Mouse (Mus musculus): ENCODE data around the gene Atp6v0a4.
A peak's percentile ranks its signal among the peaks of the same experiment; 100 is the strongest.

The Atp6v0a4 gene

DNA sequence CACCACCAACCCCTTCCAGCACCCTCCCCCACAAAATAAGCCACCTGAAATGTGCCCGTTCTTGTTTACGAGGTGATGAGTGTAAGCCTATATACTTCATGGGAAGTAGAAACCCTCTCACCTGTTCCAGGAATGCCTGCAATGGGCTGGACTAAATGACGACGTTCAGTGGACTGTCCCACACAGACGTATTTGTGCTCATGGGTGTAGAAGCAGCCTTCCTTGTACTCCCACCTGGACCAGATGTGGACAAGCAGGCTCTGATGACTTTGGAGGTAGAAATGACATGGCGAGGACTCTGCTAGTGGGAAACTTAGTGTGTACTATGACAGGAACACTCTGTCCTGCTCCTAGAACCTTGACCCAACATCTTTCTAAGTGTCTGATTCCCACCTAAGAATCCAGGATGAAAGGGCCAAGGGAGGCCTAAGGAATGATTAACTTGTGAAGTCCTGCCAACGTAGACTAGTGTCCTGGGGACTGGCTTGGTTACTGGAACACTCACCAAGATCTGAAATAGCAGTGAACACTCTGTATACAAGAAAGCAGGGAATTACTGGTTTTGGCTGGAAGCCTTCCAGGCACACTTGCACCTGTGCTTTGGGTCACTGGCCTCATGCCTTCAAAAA, at the start of gene Atp6v0a4:
TSS of gene Atp6v0a4 (minus strand) at position 380 of the 629 bp plus-strand sequence.
- DNase-seq (ENCODE audit: low spot score): peak; percentile 65

DNA sequence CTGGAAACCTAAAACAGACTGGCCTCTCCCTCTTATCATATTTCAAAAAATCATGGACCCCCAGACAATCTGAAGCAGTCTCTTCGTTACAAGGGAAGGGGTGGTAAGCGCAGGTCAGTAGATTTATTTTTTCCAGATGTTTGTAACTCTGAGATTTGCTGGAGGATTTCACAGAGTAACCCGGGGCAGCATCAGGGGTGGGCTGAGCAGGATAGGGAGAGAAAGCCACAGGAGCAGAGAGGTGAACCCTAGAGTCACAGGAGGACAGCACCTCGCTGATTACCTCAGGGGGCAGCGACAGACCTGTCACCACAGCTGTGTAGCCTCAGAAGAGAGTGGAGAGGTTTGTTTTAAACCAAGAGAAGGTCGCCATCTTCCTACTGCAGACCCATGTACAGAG, 41.0 kb upstream of the Atp6v0a4 start:
- no peak for DNase-seq (ENCODE audit: low spot score)

DNA sequence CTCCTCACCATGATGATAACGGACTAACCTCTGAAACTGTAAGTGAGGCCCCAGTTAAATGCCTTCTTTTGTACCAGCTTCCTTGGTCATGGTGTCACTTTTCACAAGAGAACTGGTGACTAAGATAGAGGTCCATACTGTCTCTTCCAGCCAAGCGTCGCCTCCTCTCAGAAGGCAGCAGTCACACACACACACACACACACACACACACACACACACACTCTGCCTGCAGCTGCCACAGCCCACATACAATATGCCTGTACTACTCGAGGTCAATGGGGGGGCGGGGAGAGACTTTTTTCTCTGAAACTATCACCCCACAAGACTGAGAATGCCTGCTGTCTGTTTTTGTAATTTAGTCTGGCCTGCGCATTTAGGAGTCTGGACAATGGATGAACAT, 40.3 kb upstream of the Atp6v0a4 start:
- DNase-seq (ENCODE audit: low spot score): no peak

DNA sequence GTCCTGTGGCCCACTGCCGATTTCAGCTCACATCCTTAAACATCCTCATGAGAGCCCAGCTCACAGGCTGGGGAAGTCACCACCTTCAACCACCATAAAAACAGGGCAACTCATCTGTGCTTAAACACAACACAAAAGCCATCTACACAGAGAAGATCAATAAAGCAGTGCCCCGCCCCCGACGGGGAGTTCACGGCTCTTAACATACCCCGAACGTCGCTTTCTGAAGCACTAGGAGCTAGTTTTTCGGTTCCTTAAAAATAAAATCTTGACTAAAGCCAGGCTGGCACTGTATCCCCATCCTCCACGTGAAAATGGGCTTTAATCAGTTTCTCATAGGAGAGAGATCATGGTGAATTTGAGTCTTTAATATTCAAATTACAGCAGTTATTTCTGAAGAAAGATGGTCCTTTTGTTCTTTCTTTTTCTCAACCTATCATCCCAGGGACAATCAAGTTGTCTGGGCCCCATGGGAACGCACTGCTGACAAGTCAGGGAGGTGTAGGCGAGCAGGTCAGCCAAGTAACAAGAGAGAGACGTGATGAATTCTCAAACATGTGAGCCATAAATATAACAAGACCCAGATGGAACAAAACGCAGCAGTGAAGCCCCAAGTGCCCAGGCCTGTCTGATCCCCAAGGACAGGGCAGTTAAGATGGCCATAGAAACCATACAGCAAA, 38.6 kb upstream of the Atp6v0a4 start:
- no peak for DNase-seq (ENCODE audit: low spot score)

DNA sequence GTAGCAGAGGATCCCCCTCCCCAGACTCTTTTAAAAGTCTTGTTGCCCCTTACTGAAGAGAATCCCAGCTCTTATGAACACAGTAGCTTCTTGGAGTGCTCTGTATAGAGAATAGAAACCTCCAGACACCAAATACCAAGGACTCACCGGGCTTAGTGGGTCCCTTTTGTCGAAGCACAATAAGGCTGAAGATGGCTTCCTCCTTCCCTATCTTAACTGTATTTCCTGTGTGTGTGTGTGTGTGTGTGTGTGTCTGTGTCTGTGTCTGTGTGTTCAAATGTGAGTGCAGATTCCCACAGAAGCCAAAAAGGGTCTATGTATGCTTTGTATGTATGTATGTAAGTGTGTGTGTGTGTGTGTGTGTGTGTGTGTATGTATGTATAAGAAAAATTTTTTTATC, 36.2 kb upstream of the Atp6v0a4 start:
- no peak for DNase-seq (ENCODE audit: low spot score)

DNA sequence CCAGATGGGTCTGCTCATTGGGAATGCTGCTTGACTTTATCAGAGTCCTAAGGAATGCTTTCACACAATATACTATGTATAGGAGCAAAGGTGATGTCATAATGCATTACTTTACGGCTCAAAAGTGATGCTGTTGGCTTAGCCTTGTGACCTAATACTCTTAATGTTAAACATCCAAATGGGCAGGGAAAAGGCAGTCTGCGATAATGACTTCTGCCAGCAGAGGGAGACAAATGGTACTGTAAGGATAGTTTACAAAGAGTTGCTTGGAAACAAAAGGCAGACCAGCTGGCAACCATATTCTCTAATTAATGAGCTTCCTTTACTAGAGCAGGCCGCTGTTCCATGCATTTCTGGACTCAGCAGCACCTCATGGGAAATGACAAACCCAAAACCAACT, 35.7 kb upstream of the Atp6v0a4 start:
- peak; percentile 90 for DNase-seq (ENCODE audit: low spot score)

DNA sequence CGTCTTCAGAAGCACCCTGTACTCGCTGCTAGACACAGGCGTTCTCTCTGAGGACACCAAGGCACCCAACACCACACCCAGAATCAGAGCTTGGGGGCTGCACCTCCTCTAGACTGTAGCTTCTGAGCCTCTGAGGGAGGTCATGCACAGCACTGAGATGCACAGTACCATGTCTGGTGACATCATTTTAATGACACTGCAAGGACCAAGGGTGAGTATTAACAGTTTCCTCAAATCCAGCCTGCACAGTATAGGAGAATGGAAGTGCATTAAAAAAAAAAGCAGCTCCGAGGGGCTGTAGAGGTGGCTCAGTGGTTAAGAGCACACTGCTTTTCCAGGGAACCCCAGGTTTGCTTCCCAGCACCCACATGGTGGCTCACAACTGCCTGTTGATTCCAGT, 35.2 kb upstream of the Atp6v0a4 start:
- no peak for DNase-seq (ENCODE audit: low spot score)

DNA sequence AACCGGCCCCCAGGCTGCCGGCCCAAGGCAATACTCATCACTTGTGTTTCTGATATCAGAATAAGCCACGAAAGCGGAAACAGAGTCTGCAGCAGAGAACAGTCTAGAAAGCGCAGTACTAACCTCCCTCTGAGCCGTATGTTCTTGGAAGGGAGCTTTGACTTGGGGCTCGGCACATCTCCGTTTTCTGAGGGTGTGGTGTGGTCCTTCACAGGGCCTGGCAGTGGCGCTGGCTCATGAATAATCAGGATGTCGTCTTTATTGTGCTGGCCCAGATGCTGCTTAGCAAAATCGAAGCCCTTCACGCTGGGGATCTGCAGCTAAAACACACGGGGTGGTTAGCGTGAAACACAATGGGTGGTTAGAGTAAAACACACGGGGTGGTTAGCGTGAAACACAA, 33.5 kb upstream of the Atp6v0a4 start:
- no peak for DNase-seq (ENCODE audit: low spot score)

DNA sequence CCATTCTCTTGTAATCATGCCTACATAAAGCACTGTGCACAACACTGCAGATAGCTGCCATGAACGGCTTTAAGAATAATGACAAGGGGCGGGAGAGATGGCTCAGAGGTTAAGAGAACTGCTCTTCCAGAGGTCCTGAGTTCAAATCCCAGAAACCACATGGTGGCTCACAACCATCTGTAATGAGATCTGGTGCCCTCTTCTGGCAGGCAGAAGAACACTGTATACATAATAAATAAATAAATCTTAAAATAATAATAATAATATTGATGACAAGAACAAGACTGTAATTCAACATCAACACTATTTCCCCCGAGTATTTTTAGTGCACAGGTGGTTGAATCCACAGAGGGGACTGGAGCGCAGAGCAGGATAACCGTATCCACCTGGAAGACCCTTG, 31.8 kb upstream of the Atp6v0a4 start:
- DNase-seq (ENCODE audit: low spot score): no peak

DNA sequence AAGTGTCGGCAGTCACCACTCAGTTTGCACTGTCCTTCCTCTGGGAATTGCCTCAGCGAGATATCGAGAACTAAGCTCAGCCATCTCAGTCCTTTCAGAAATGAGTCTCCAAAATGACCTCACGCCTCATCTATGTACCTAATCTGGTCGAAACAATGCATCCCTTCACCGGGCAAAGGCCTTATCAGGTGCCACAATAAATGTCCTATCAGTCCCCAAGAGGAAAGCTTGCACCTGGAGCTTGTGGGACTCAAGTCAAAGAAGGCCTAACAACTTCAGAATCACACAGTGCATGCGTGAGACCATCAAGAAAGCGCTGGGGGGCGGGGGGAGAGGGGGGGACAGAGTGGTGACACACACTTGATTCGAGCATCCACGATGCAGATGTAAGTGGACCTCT, 27.9 kb upstream of the Atp6v0a4 start:
- DNase-seq (ENCODE audit: low spot score): no peak

DNA sequence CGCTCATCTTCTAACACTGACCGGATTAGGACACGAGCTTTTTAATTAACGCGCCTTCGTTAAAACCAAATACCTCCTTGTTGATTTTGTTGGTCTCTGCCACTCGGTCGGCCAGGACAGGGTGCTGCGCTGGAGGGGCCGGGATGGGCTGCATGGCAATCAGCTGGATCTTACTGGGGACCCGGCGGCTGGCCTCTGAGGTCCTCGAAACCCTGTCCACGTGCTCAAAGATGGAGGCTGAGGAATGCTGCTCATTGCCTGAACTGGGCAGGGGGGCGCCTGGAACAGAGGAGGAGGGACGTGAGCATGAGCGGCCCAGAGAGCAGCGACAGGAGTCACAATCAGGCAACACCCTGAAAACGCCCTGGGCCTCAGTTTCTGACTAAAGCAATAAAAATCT, 25.1 kb upstream of the Atp6v0a4 start:
- no peak for DNase-seq (ENCODE audit: low spot score)

DNA sequence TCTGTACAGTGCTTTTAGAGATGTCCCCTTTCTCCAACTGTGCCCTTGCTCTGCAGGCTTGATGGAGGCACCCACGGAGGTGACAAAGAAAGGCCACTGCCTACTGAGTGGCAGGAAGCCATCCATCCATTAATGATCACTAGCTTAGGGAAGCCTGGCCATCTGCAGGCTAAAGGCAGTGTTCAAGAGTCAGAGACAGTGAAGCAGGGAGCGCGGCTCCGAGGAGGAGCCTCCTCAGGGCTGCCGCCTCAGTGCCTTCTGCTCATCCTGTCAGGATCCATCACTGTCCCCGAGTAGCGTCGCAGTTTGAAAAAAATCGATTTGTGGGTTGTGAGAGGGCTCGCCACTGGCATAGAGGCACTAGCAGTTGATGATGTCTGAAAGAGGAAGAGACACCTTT, 24.2 kb upstream of the Atp6v0a4 start:
- no peak for DNase-seq (ENCODE audit: low spot score)

DNA sequence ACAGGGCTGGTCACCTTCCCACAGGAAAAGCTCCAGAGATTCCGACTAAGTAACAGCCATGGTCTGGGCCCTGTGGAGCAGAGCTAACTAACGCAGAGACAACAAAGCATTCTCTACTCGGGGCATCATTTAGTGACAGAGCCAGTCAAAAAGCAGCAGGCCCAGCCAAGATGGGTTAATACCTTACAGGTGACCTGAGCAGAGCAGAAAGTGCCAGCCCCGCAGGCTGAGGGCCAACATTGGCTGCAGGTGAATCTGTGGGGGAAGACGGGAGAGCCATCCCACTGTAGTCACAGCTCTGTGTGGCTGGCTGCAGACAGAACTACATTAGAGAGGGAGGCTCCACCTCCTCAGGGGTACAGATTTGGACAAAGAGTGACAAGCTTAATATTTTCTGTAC, 22.9 kb upstream of the Atp6v0a4 start:
- no peak for DNase-seq (ENCODE audit: low spot score)

DNA sequence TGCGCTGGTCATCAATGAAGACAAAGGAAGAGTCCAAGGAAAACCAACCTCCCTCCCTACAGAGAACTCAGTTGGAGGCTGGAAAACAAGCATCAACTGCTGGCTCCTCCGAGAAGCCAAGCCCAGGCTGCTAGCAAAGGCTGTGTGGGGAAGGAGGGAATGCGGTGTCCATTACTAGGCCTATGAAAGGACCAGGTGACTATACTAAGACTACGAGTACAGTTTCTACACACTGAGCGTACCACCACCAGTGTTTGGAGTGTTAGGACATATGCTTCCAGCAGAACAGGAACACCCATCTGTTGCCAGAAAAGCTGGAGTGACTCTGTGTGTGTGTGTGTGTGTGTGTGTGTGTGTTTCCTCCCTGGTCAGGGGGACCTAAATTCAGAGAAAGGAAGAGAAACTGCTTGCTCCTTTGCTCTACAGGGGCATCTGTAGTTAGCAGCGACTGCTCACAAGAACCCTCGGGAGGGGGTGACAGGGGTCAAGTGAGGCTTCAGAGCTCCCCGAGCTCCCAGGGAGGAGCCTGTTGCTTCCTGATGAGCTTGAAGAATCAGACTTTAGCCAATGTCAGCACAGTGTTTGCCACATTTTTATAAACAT, 21.2 kb upstream of the Atp6v0a4 start:
- no peak for DNase-seq (ENCODE audit: low spot score)

DNA sequence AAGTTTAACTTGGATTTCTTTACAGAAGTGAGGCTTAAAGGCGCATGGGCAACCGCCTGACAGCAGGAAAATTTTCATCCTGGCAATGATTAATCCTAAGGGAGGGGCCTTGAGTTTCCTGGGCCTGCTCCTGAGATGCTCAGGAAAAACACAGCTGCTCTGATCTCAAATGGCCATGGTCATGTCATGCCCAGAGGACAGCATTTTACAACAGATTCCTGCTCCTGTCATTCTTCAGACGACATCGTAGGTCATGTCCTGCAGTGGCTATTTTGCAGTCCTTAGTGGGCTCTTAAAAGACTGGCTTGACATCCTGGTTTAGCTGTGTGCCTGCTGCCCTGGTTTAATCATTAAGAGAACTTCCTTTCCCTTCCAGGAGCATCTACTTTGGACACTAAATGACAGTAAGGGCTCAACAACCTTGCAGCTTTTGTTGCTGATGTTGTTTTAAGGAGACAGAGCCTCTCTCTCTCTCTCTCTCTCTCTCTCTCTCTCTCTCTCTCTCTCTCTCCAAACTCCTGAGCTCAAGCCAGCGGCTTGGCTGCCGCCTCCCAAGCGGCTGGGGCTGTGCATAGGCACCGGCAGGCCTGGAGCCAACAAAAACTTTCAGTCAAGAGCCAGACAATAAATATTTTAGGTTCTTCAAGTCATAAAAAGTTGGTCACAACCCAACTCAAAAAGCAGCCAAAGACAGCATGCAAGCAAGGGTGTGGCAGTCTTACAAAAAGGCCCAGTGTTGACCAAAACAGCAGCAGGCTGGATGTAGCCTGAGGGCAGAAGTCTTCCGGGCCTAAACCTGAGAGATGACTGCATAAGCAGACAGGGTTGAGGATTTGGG, 20.0 kb upstream of the Atp6v0a4 start:
- peak; percentile 75 for DNase-seq (ENCODE audit: low spot score)

DNA sequence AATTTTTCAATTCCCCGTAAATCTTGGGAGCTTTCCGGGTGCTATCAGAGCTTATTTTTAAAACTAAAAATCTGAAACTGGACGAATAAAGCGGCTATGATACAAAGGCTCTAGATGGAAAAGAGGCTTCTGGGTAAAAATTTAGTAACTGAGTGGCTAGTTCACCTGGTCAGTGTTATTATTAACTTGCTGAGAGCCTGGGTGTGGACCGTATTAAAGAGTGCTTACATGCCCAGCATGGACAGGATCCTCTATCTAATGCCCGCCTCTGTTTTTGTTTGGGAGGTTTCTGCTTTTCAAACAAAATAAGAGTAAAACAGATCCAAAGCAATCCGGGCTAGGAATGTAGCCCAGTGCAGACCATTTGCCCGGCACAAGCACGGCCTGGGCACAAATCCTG, 16.0 kb upstream of the Atp6v0a4 start:
- no peak for DNase-seq (ENCODE audit: low spot score)

DNA sequence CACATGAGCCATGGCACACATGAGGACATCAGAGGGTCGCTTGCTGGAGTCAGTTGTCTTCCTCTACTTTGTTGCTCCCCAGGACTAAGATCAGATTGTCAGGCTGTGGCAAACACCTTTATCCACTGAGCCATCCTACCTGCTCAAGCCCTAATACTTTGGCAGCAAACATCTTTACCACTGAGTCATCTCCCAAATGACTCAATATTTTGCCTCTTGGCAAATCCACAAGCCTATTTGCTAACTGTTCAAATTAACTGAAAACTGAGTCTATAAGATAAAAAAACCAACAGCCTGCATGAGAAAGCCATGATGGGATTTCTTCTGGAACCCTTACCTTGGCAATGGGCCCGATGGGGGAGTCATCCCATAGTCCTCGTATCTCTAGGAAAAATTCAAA, 14.7 kb upstream of the Atp6v0a4 start:
- DNase-seq (ENCODE audit: low spot score): no peak

DNA sequence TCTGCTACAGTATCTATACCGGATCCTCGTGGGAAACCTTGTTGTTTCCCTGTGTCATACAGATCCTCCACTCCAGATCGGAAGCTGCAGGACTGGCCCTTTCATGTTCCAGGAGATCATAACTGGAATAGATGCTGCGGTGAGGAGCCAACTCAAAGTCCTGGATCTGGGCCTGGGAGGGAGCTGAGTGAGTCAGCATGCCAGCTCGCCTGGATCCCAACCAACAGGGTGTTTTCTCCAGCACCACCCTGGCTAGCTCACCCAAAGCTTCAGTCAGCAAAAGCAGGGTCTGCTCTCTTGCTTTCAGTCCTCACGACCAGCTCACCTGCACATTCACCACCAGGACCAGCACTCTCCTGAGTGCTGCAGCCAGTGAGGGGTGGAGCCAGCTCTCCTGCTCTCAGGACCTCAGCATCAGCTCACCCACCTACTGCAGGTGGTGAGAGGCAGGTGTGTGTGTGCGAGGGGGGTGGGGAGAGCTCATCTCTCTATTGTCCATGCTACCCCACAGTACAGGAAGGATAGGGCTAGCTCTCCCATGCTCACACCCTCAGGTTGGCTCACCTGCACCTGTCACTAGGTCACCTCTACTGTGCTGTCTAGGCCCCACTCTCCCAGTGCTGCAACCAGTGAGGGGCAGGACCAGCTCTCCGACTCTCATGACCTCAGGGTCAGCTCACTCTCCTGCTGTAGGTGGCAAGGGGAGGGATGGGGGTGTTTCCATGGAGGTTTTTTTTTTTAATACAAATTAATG, 10.6 kb upstream of the Atp6v0a4 start:
- no peak for DNase-seq (ENCODE audit: low spot score)

DNA sequence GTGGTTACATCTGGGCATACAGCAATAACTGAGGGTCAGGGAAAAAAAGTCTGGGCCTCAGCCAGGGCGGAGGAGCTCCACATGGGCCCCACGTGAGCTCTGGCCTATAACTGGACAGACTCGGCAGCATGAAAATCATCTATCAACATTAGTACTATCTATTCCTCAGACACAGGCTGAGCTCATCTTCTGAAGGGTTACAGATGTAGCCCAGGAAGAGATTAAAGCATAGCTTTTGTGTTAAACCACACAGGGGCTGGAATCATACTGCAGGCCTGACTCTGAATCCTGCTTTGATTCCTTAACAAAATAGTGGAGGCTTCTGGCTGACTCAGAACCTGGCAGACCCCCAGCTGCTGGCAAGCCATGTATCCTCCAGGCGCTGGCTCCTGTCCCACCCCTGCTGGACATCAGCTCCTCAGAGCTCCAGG, 7.4 kb upstream of the Atp6v0a4 start:
- DNase-seq (ENCODE audit: low spot score): no peak

DNA sequence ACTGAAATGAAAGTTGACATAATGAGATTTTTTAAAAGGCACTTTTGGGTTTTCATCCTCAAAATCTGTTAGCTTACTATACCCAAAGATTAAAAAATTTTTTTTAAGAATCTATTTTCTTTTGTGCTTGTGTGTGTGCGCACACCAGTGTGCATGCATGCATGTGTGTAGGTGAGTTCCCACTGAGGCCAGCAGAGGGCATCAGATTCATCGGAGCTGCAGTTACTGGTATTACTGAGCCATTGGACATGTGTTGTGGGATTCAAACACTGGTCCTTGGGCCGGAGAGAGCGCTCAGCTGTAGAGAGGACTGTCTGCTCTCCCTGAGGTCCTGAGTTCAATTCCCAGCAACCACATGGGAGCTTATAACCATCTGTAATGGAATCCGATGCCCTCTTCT, 5.5 kb upstream of the Atp6v0a4 start:
- no peak for DNase-seq (ENCODE audit: low spot score)

DNA sequence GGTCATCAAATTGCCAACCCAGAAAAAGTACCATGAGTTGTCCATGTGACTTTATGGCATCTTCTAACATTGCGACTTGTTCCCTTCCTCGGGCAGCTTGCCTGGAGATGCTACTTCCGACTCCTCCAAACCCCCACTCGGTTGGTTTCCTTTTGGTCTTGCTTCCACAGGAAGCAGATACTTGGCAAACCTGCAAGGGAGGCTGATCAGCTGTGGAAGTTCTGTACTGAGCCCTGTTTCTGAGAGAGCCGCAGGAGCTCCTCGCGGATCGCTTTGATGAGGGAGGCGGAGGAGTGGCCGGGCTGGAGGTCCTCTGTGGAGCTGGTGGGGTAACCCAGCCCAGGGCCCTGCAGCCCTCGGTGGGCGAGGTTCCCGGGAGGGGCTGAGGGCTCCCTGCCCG, 3.7 kb upstream of the Atp6v0a4 start:
- DNase-seq (ENCODE audit: low spot score): no peak

DNA sequence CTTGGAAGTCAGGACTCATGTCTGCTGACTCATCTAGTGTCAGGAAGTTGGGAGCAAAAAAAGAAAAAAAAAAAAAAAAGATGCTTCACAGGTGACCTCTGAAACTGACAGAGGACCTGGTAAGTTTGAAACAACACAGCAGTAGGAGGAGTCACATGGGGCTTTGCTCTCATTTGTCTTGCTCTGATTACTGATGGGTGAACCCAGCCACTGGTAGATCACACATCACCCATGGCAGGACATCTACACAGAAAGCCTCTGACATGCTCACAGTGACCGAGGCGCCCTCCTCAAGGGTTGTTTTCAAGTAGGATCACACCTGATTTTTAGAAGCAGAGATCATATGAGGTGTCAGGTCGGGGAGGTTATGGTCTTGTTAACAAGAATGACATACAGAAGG, 1.1 kb upstream of the Atp6v0a4 start:
- DNase-seq (ENCODE audit: low spot score): no peak

Data from lung, postnatal 25 days (tissue).